Mouse (Mus musculus) layer of hippocampus, adult 9-10 months (tissue): ENCODE results near the gene Mcat.

Source experiments
- DNase-seq: peaks from one replicate; pipeline ENCODE4 v3.0.0; 2022; ENCODE audit warnings: low spot score

Gene Mcat

GRCm38 (mm10) chr15:83535890-83536231 lies 27.7 kb downstream of the Mcat start:
- DNase-seq, result no peak

GRCm38 (mm10) chr15:83534960-83535889 lies 28.4 kb downstream of the Mcat start:
- DNase-seq, result no peak

GRCm38 (mm10) chr15:83532606-83533005 lies 31.0 kb downstream of the Mcat start:
- no peak for DNase-seq

- DNase-seq, result no peak
These were observed 31.6 kb downstream of the Mcat start for GRCm38 (mm10) chr15:83531961-83532469.

- DNase-seq, result no peak
These were observed 32.9 kb downstream of the Mcat start for GRCm38 (mm10) chr15:83530688-83531087.

GRCm38 (mm10) chr15:83530233-83530632 lies 33.4 kb downstream of the Mcat start:
- no peak for DNase-seq

- DNase-seq, result no peak
These were observed 33.8 kb downstream of the Mcat start for GRCm38 (mm10) chr15:83529765-83530164.

GRCm38 (mm10) chr15:83528892-83529291 lies 34.7 kb downstream of the Mcat start:
- DNase-seq, result no peak

- DNase-seq, result no peak
These were observed 35.8 kb downstream of the Mcat start for GRCm38 (mm10) chr15:83527747-83528146.

GRCm38 (mm10) chr15:83527092-83527437 lies 36.5 kb downstream of the Mcat start:
- DNase-seq, result no peak

GRCm38 (mm10) chr15:83526424-83527091 lies 37.0 kb downstream of the Mcat start, which contains the start of gene Bik:
TSS of gene Bik (plus strand) at chr15:83526862.
- DNase-seq, result no peak

GRCm38 (mm10) chr15:83524333-83524729 lies 39.3 kb downstream of the Mcat start:
- no peak for DNase-seq

GRCm38 (mm10) chr15:83523638-83524332 lies 39.8 kb downstream of the Mcat start:
- DNase-seq, result no peak

- no peak for DNase-seq
These were observed 40.4 kb downstream of the Mcat start for GRCm38 (mm10) chr15:83523196-83523595.

GRCm38 (mm10) chr15:83520861-83521382 lies 42.7 kb downstream of the Mcat start:
- no peak for DNase-seq

GRCm38 (mm10) chr15:83518215-83519048 lies 45.2 kb downstream of the Mcat start:
- peak; percentile 40 for DNase-seq

GRCm38 (mm10) chr15:83515018-83515417 lies 48.6 kb downstream of the Mcat start:
- no peak for DNase-seq

GRCm38 (mm10) chr15:83512489-83513281 lies 50.9 kb downstream of the Mcat start:
- DNase-seq, result no peak

- peak; percentile 82 for DNase-seq
These were observed 52.7 kb downstream of the Mcat start, which contains the start of gene Ttll1 for GRCm38 (mm10) chr15:83510805-83511405. TSS of gene Ttll1 (minus strand) at chr15:83510893.
